Mouse (Mus musculus): ENCODE measurements around the gene Ankra2. TPM values are rescaled to one million over a fixed set of nuclear protein-coding genes. Genes with fewer than 3 reads are reported as not detected.

Ankra2 gene
- total RNA-seq, 1 experiment = 7.7 TPM

GRCm38 (mm10) chr13:98317911-98318310, 55.0 kb downstream of the Ankra2 start:
- Histone ChIP-seq H3K4me3 (ENCODE audit: insufficient read depth in 1 of 2, low read depth in 1 of 2, low read length in 2 of 2, poor library complexity in 1 of 2, severe bottlenecking in 1 of 2) (peak overlapping the region in 1 of 2 experiments; percentile 87; a peak in 2 of 4 replicates), H3K4me1 (ENCODE audit: control insufficient read depth in 2 of 2, insufficient read depth in 2 of 2, low read length in 2 of 2, poor library complexity in 1 of 2) (peaks cover 0 to 10% of the 10 kb centered on the region in 2 experiments; a peak in 1 of 4 replicates), H3K36me3 (ENCODE audit: control insufficient read depth, insufficient read depth, low read length, poor library complexity, severe bottlenecking) (peaks cover 7% of the 10 kb centered on the region), H3K9ac (ENCODE audit: insufficient read depth, low read depth, low read length, poor library complexity, severe bottlenecking) (no peak overlapping the region), H3K27ac (ENCODE audit: insufficient read depth, low read depth, low read length, poor library complexity, severe bottlenecking) (no peak overlapping the region), H3K9me3 (ENCODE audit: control insufficient read depth, insufficient read depth, low read depth, low read length) (no peaks in the 10 kb centered on the region)
- in situ Hi-C loops (cut with MboI; ENCODE audit: low sequenced_read_pairs in 2 of 2, unreplicated experiment in 2 of 2) = no loop called here
- DNase-seq (ENCODE audit: low read depth, low spot score) = no peak
- no peak for TF ChIP-seq MAFK (IDR thresholded peaks at IDR 0.05; ENCODE audit: insufficient read depth, low read depth, low read length)
- no peak for TF ChIP-seq ZC3H11A (IDR thresholded peaks at IDR 0.05; ENCODE audit: borderline replicate concordance, low read depth, low read length)
- TF ChIP-seq HCFC1 (IDR thresholded peaks at IDR 0.05; ENCODE audit: borderline replicate concordance, insufficient read depth, low read length) = no peak
- TF ChIP-seq CHD2 (IDR thresholded peaks at IDR 0.05; ENCODE audit: low read depth, low read length) = no peak
- no peak for TF ChIP-seq ZNF384 (IDR thresholded peaks at IDR 0.05; ENCODE audit: low read depth, low read length)

Other genes starting within 250 kb of the Ankra2 start
- 13.3 and 19.0 TPM in 2 replicates for gene Arhgef28, start 56.6 kb upstream of the Ankra2 start, total RNA-seq (2012; rRNA removed)
- gene Utp15, start within 50 bp of the Ankra2 start, total RNA-seq (2012; rRNA removed) = 33.4 and 38.9 TPM in 2 replicates
- gene Gm21976, start 16.8 kb downstream of the Ankra2 start, total RNA-seq (2012; rRNA removed) = not detected in 2 replicates
- 742 and 844 TPM in 2 replicates for gene Btf3, start 53.9 kb downstream of the Ankra2 start, total RNA-seq (2012; rRNA removed)
- 0.16 and 0.22 TPM in 2 replicates for gene Foxd1, start 91.2 kb downstream of the Ankra2 start, total RNA-seq (2012; rRNA removed)
- 5.6 and 8.9 TPM in 2 replicates for gene Gm10320, start 228.9 kb downstream of the Ankra2 start, total RNA-seq (2012; rRNA removed)

Measured in ES-E14 (cell line).